Mouse (Mus musculus) small intestine, adult 2 months (tissue): ENCODE measurements around the gene Clec4b2.

Experiments
- CTCF ChIP-seq: fragments of 200-500 bp; IDR thresholded peaks from 2 replicates; pipeline ENCODE4 v1.5.1; 2012; ENCODE audit warnings: low read depth, mild to moderate bottlenecking, control low read depth, inconsistent platforms, low read length, moderate library complexity, mixed read lengths; ENCODE audit not compliant: insufficient replicate concordance, insufficient read length; ENCODE audit errors: extremely low read depth
- POLR2A ChIP-seq: fragments of 200-500 bp; IDR thresholded peaks from 2 replicates; pipeline ENCODE4 v1.6.1; 2012; ENCODE audit warnings: low read depth, mild to moderate bottlenecking, control low read depth, inconsistent platforms, low read length, moderate library complexity

DNA sequence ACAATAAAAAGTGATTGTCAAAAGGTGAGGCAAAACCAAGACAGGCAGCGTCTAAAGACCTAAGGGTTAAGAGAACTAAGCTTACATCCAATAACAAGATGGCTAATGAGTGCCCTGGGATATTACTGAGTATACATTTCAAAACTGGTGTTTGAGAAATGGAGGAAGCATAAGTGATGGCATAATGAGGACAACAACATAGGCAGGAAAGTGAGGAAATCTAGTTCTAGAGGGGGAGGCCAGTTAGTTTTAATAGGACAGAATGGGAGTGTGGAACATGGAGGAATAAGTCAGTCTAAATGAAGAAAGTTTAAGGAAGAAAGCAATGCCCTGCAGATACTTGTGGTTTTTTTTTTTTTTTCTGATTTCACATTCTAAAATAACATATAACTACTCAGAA lies 45.5 kb upstream of the Clec4b2 start:
- no peak for TF ChIP-seq POLR2A
- TF ChIP-seq CTCF, result no peak
